Mouse (Mus musculus) cortical plate, adult 2 months (tissue): ENCODE data around the gene Gstm6.
"Not testable (repeated sequence)": the region's sequence is repeated elsewhere in the genome, so short reads cannot be mapped to it uniquely, and the experiment has no call there.

Experiments used
- CTCF ChIP-seq: fragments of 200-500 bp; IDR thresholded peaks from 2 replicates; pipeline ENCODE4 v1.5.1; 2011; ENCODE audit warnings: mild to moderate bottlenecking, control low read depth, low read length; ENCODE audit not compliant: insufficient read depth; ENCODE audit errors: extremely low read depth
- POLR2A ChIP-seq: fragments of 200-500 bp; IDR thresholded peaks from 2 replicates; pipeline ENCODE4 v1.6.1; 2011; ENCODE audit warnings: mild to moderate bottlenecking, low read length, control low read depth; ENCODE audit not compliant: insufficient read depth; ENCODE audit errors: extremely low read depth

DNA sequence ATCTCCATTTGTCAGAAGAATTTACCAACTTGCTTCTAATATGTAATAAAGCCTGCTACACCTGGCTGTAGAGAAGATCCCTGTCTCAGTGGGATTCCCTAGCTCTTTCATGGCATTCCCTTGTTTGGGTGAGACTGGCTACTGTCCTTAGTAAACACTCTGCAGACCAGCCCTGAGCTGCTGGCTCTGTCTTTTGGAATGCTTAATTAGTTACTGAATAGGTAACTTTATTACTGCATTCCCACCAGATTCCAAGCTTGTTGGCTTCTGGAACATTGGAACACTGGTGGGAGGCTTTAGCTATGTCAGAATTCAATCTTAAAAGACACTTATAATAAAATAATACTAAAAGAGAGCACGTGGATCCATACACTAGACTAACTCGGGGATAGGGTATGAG is 54.3 kb downstream of the Gstm6 start:
- not testable (repeated sequence) for TF ChIP-seq POLR2A, CTCF
